Mouse (Mus musculus) adrenal gland, postnatal 36 days (tissue): ENCODE measurements at regions not wholly inside any gene's neighbourhood (a gene's known extent, or its start where the extent isn't known, plus 50 kb on each side); places are given as distances from the start of the nearest gene placed in this dataset.

Experiments
- DNase-seq, 2 experiments: peaks; one replicate each; pipeline ENCODE4 v3.0.0; 2021; ENCODE audit warnings: mixed read lengths in 1 of 2

GRCm38 (mm10) chr14:47857731-47858556, 209.7 kb downstream of the Ktn1 start:
- no peak for DNase-seq

- DNase-seq, result no peak
These were observed 214.3 kb downstream of the Ktn1 start for GRCm38 (mm10) chr14:47862556-47862955.

DNA sequence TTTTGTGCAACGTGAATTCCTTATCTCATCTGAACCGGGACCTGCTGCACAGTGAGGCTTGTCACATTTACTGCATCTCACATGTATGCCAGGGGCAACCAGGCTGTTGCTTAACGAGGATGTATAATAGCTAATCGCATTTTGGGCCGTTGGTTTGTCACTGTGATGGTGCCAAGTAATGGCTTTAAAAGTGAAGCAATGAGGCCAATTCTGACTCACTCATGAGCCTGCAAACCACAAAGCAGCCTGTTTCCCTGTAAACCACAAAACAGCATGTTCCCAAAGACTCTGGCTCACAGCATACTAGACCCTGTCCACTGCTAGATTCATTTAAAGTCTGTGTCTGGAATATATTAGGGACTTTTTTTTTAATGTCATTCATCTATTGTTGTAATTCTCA, 214.8 kb downstream of the Ktn1 start:
- DNase-seq, result peak; percentile 5 to 33

GRCm38 (mm10) chr14:47863701-47864100, 215.5 kb downstream of the Ktn1 start:
- no peak for DNase-seq

- DNase-seq, result no peak
These were observed 218.8 kb downstream of the Ktn1 start for GRCm38 (mm10) chr14:47867017-47867416.

DNA sequence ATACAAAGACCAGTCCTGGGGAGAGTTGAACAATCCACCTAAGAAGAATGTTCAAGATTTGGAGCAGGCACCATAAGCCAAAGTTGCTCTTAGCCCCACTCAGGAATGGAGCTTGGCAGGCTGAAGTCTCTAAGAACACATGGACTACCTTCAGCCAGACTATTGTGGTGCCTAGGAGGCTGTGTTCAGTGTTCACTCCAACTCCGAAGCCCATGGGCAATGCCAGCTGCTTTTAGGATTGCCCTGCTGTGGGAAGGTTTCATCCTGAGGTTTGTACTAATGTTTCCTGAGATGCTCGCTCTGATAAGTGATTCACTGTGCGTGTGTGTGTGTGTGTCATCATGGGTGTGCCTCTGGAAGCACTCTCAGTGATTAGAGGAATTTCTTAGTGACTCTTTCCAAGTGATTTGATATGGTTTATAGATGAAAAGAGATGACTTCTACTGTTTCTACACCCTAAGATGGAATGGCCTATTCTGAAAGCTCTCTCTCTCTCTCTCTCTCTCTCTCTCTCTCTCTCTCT, 220.1 kb downstream of the Ktn1 start:
- no peak for DNase-seq

- no peak for DNase-seq
These were observed 228.3 kb downstream of the Ktn1 start for GRCm38 (mm10) chr14:47876585-47876984.

DNA sequence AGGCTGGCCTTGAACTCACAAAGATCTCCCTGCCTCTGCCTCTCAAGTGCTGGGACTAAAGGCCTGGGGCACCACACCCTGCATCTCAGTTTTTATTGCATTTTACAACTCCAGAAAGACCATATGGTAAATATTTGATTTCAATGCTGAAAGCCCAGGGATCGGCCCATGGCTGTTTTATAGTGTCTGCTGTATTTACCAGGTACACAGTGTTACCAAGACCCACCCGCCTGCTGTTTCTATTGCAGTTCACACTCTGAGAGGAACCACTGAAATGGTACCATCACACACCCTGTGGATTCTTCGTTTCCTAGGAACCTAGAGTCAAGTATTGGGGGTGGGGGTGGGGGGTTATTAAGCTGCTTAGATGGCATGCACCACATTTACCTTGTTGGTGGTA, 228.9 kb downstream of the Ktn1 start:
- no peak for DNase-seq

- no peak for DNase-seq
These were observed 229.7 kb downstream of the Ktn1 start for GRCm38 (mm10) chr14:47877771-47878443.

GRCm38 (mm10) chr14:47885326-47885725, 235.3 kb upstream of the Peli2 start:
- no peak for DNase-seq

- no peak for DNase-seq
These were observed 230.1 kb upstream of the Peli2 start for GRCm38 (mm10) chr14:47890251-47891198.

GRCm38 (mm10) chr14:47896581-47896980, 224.0 kb upstream of the Peli2 start:
- no peak for DNase-seq

- DNase-seq, result peak; percentile 12 to 38
These were observed 222.6 kb upstream of the Peli2 start for GRCm38 (mm10) chr14:47897907-47898530.

DNA sequence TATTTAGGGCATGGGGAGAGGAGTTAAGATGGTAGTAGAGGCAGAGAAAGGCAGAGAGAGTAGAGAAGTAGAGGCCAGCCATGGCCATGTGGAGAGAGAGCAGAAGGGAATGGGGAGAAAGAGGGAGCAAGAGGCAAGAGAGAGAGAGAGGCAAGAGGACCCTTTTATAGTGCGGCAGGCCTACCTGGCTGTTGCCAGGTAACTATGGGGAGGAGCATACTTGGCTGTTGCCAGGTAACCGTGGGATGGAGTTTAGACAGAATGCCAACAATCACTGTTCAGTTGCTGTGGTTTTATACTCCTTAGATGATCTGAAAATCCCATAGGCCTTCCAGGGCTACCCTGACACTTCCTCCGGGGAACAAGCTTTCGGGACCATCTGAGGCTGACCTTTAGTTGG, 222.0 kb upstream of the Peli2 start:
- no peak for DNase-seq

DNA sequence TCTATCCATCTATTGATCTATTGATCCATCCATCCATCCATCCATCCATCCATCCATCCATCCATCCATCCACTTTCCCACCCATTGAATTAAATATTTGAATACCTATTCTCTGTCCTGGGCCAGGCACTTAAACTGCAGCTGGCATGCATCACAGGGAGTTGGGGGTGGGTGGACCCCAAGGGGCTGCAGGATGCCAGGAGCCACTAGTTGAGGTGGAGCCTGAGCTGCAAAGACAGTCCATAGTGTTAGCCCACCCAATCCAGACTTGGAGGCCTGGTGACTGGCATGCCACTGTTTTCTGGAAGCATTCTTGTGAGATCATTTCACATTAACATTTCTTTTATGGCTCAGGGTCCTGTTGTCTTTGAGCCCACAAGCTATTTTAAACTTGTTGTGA, 215.3 kb upstream of the Peli2 start:
- no peak for DNase-seq

DNA sequence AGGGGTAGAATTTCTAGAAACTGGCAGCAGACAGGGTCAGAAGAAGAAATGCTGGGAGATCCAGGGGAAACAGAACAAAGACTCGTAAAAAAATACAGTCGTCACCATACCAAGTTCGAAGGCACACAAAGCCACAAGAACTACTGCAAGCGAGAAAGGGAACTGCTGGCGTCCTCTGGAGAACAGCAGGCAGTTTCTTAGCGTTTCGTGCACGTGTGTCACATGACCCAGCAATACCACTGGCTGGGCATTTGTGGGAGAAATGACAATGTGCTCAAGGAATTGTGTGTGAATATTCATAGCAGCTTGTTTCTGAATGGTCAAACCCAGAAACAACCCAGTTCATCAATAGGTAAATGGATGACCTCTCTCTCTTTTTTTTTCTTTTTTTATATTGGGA, 211.5 kb upstream of the Peli2 start:
- no peak for DNase-seq

DNA sequence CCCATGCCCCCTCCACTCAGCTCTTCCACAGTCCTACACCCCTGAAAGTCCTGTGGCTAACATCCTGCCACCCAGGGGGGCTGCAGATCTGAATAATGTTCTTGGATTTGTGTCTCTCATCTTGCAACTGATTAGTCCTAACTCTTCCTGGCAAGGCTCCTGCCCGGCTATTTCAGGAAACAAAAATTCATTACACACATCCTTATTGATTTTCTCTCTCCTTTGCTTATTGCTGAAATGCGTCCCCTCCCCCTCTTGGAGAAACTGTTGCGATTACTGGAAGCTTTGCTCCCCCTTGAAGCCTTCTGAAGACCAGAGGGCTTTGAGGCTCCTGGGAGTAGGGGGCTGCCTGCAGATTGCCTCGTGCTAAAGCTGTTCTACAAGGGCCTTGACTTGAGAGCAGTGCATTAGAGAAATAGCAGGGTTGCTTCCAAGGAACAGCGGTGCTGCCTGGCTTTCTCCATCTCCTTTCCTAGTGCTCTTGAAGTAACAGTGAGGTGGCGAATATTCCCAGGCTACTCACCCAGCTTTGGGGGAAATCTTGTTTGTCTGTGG, 209.8 kb upstream of the Peli2 start:
- no peak for DNase-seq

DNA sequence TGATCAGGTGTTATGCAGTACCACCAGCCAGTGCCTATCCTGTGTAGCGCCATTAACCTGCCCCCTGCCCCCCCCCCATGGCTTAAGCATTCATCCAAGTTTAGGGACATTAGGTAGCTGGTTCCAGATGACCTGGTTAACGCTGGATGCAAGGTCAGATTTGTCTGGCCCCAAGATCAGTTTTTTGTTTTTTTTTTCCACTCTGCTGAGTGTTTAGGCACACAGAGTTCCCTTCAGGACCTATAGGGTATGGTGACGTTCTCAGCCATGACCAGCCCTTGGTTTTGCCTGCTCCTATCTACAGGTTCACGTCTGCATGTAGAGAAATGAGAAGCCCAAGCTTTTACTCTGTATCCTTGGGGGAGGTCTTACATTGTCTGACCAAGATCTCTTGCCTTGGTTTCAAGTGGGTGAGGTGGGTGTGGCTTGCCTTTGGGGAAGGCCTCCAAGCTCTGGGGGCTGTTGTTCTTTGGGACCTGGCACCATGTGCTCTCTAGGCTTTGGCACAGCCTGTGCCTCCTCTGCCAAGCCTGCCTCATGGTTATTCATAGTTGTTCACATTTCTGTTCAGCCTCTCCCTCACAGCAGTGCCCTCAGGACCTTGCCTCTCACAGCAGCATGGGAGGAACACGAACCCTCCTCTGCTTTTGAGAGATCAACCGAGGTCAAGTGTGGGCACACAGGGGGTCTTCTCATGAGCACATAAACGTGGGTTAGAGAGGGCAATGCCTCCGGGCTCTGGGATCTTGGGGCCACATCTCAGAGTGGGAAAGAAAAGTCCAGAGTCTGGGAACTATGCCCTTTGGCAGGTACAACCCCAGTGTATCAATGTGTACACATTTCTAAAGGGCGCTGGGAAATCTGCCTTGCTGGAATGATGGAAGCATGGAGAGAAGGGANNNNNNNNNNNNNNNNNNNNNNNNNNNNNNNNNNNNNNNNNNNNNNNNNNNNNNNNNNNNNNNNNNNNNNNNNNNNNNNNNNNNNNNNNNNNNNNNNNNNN, 208.8 kb upstream of the Peli2 start:
- DNase-seq, result no peak

DNA sequence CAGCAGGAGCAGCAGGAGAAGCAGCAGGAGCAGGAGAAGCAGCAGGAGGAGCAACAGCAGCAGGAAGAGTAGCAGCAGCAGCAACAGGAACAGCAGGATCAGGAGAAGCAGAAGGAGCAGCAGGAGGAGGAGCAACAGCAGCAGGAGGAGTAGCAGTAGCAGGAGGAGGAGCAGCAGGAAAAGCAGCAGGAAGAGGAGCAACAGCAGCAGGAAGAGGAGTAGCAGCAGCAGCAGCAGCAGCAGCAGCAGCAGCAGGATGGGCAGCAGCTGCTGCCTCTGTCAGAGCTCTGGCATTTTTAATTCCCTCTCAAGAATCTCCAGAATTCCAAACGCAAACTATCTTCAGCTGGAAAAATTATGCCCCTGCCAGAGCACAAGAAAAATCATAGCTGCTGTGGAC, 205.0 kb upstream of the Peli2 start:
- no peak for DNase-seq

DNA sequence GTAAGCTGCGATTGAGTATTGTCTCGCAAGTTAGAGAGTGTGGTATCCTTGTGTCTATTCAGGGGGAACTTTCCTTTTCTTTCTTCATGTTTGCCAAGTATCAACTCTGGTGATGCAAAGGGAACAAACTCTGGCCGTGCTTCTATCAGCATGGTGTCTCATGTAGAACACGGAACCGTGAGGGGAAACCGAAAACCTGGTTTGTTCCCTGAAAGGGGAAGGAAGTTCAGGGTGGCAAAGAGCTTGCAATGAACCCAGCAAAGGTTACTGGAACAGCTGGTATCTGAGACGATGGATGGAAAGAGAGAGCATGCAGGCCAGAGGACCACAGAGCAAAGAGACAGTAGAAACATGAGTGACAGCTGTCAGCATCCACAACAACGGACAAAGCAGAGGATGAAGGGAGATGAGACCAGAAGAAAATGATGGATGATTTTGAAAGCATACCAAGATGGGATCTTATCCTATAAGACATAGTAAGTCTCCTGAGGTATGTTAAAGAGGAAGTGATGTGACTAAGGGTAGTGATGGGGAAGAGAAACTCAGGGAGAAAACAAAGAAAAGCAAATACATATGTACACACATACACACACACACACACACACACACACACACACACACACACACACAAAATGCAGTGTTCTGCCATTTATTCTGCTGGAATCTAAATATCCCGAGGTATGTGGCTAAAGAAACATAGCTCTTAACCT, 199.8 kb upstream of the Peli2 start:
- no peak for DNase-seq
